Mouse (Mus musculus): ENCODE data around the gene Dhps.

GRCm38 (mm10) chr8:85065213-85065612, 6.3 kb upstream of the Dhps start:
- TF ChIP-seq CHD2 (IDR thresholded peaks at IDR 0.05; ENCODE audit: low read depth, low read length): no peak
- TF ChIP-seq MAFK (IDR thresholded peaks at IDR 0.05; ENCODE audit: insufficient read depth, low read depth, low read length): no peak
- no peak for TF ChIP-seq HCFC1 (IDR thresholded peaks at IDR 0.05; ENCODE audit: borderline replicate concordance, insufficient read depth, low read length)
- no peak for TF ChIP-seq ZNF384 (IDR thresholded peaks at IDR 0.05; ENCODE audit: low read depth, low read length)
- TF ChIP-seq ZC3H11A (IDR thresholded peaks at IDR 0.05; ENCODE audit: borderline replicate concordance, low read depth, low read length): no peak
